Mouse (Mus musculus) naive thymus-derived CD4-positive, alpha-beta T cell, adult 2 months (primary cell): ENCODE measurements around the gene Tmem19.
"Not testable (repeated sequence)": the region's sequence is repeated elsewhere in the genome, so short reads cannot be mapped to it uniquely, and the experiment has no call there.

Experiments used
- DNase-seq: peaks from one replicate; pipeline ENCODE4 v3.0.0-alpha.2; 2011; ENCODE audit warnings: low read depth

The Tmem19 gene

GRCm38 (mm10) chr10:115349029-115349428 lies 13.3 kb downstream of the Tmem19 start:
- DNase-seq: no peak

- no peak for DNase-seq
Measured at GRCm38 (mm10) chr10:115348131-115348530, 14.2 kb downstream of the Tmem19 start.

GRCm38 (mm10) chr10:115346444-115346843 lies 15.9 kb downstream of the Tmem19 start:
- no peak for DNase-seq

- no peak for DNase-seq
Measured at GRCm38 (mm10) chr10:115342771-115343425, 19.4 kb downstream of the Tmem19 start.

GRCm38 (mm10) chr10:115339820-115340328 lies 22.4 kb downstream of the Tmem19 start:
- DNase-seq: no peak

- DNase-seq: no peak
Measured at GRCm38 (mm10) chr10:115336901-115337300, 25.4 kb downstream of the Tmem19 start.

GRCm38 (mm10) chr10:115333528-115333927 lies 28.8 kb downstream of the Tmem19 start:
- no peak for DNase-seq

- DNase-seq: no peak
Measured at GRCm38 (mm10) chr10:115332997-115333396, 29.3 kb downstream of the Tmem19 start.

GRCm38 (mm10) chr10:115332420-115332952 lies 29.8 kb downstream of the Tmem19 start:
- DNase-seq: no peak

- peak; percentile 34 for DNase-seq
Measured at GRCm38 (mm10) chr10:115329010-115329530, 33.2 kb downstream of the Tmem19 start.

GRCm38 (mm10) chr10:115328514-115328913 lies 33.8 kb downstream of the Tmem19 start:
- peak; percentile 29 for DNase-seq

- DNase-seq: peak; percentile 87
Measured at GRCm38 (mm10) chr10:115323295-115323694, 39.0 kb downstream of the Tmem19 start.

GRCm38 (mm10) chr10:115321317-115322035 lies 40.8 kb downstream of the Tmem19 start:
- DNase-seq: no peak

GRCm38 (mm10) chr10:115318388-115318787 lies 43.9 kb downstream of the Tmem19 start:
- DNase-seq: not testable (repeated sequence)

- peak; percentile 38 for DNase-seq
Measured at GRCm38 (mm10) chr10:115316313-115316712, 46.0 kb downstream of the Tmem19 start.

- peak; percentile 96 for DNase-seq
Measured at GRCm38 (mm10) chr10:115315473-115316171, 46.7 kb downstream of the Tmem19 start, which contains the start of gene Rab21. Rab21 (minus strand) TSS chr10:115315594.

GRCm38 (mm10) chr10:115314582-115315452 lies 47.5 kb downstream of the Tmem19 start:
- DNase-seq: peak; percentile 85

- DNase-seq: no peak
Measured at GRCm38 (mm10) chr10:115314287-115314581, 48.1 kb downstream of the Tmem19 start.

- peak; percentile 17 for DNase-seq
Measured at GRCm38 (mm10) chr10:115313641-115314286, 48.5 kb downstream of the Tmem19 start.

GRCm38 (mm10) chr10:115312732-115313131 lies 49.6 kb downstream of the Tmem19 start:
- peak; percentile 23 for DNase-seq

- peak; percentile 37 for DNase-seq
Measured at GRCm38 (mm10) chr10:115312194-115312593, 50.1 kb downstream of the Tmem19 start.
